Mouse (Mus musculus) G1E-ER4 (cell line): Measurements from ENCODE around the gene Dctd. TPM values are rescaled to one million over a fixed set of nuclear protein-coding genes. Genes with fewer than 3 reads are reported as not detected.

ENCODE experiments used
- GATA1 ChIP-seq: IDR thresholded peaks from one replicate; pipeline ENCODE4 v1.8.0; 2012; ENCODE audit warnings: low read length, inconsistent platforms
- polyA plus RNA-seq: library from polyadenylated mRNA; stranded (reverse); fragments of >175 nt; gene quantifications from 2 replicates; pipeline ENCODE4 v1.2.3, GENCODE M21; 2012

Gene Dctd
- polyA plus RNA-seq, 1 experiment, result 19.8 TPM

GRCm38 (mm10) chr8:48183758-48184157, 84.9 kb downstream of the Dctd start:
- no peak for TF ChIP-seq GATA1

- no peak for TF ChIP-seq GATA1
These were observed 89.7 kb downstream of the Dctd start for GRCm38 (mm10) chr8:48188586-48188985.

- TF ChIP-seq GATA1, result no peak
These were observed 97.1 kb downstream of the Dctd start for GRCm38 (mm10) chr8:48195971-48196370.

- no peak for TF ChIP-seq GATA1
These were observed 100.3 kb downstream of the Dctd start for GRCm38 (mm10) chr8:48199171-48199570.

- no peak for TF ChIP-seq GATA1
These were observed 103.7 kb downstream of the Dctd start for GRCm38 (mm10) chr8:48202632-48203031.

Other genes with a start within 250 kb of the Dctd start
- 5.6 and 6.4 TPM in 2 replicates for gene Wwc2, start 108.2 kb upstream of the Dctd start, polyA plus RNA-seq